Mouse (Mus musculus) cerebellum, adult 18-20 months (tissue): Measurements from ENCODE around the gene Sptlc3.

Experiments
- DNase-seq, 2 experiments: peaks; one replicate each; pipeline ENCODE4 v3.0.0; 2021

The Sptlc3 gene

DNA sequence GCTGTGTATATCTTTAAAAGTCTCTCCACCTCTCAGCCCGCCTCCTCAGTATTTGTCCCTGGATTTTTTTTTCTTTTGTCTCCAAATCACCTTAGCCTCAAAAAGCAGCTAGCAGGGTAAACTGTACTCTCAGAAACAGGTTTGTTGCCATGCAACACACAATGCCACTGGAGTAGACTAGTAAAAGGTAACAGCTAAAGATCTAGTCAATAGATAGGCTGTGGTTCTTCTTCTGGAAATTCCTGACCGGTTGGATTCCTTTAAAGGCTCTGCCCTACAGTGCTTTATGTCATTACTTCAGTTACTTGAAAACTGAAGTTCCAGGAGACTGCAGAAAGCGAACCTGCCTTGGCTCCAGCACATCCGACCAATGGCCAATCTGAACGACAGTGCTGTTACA lies at the start of gene Sptlc3:
Sptlc3 (plus strand) TSS at position 78 of the 400 bp plus-strand sequence.
- no peak for DNase-seq

- DNase-seq, result no peak
Observed at GRCm38 (mm10) chr2:139467726-139468125, 26.0 kb upstream of the Sptlc3 start.

- DNase-seq, result no peak
Observed at GRCm38 (mm10) chr2:139488708-139489107, 5.0 kb upstream of the Sptlc3 start.

DNA sequence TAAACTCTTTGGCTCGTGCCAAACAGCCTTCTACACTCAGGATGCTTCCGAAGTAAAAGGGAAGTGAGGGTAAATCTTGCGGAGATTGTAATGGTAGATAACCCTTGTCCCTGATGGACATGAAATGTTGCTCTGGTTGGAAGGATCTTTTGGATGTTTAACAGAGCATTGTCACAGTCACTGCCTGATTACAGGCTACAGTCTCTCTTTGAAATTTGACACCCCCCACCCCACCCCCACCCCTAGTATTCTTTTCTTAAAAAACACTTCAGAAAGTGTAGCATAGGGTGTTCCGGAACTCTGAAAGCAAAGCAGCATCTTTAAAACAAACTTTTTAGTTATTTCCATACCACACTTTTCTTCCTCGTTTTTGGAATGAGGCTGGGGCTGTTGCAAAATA lies 916 bp downstream of the Sptlc3 start:
- no peak for DNase-seq

GRCm38 (mm10) chr2:139561966-139562505 lies 68.3 kb downstream of the Sptlc3 start:
- no peak for DNase-seq

DNA sequence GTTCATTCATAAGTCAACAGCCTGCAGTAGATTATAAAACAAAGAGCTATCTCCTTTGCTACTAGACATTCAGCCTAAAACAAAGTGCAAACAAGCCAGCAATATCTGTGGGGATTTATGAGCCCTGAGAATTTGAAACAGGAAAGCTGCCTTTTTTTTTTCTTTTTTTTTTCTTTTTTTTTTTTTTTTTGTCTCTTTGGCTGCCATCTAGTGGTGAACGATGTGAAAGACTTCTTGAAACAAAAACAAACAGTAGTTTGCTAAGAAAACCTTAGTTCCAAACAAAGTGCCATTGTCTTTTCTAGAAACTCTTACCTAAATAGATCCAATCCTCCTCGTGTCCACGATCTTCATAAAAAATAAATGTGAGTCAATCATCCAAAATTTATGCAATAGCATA lies 85.6 kb downstream of the Sptlc3 start:
- DNase-seq, result no peak

GRCm38 (mm10) chr2:139582766-139583165 lies 89.1 kb downstream of the Sptlc3 start:
- DNase-seq, result peak; percentile 45 to 50

GRCm38 (mm10) chr2:139587660-139588200 lies 94.0 kb downstream of the Sptlc3 start:
- DNase-seq, result no peak

DNA sequence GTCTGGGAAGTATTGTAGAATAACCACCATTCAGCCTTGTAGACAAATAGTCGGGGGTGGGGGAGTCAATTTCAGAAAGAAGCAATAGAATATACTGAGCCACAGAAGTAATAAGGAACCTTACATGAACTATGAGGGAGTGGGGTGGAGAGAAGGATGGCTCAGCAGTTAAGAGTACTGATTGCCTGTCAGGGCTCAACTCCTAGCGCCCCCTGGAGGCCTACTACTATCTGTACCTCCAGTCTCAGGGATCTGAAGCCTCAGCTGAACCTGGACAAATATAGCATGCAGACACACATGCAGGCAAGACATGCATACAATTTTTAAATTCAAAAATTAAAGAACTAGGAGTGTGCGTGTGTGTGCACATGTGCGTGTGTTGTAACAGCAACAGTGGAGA lies 96.2 kb downstream of the Sptlc3 start:
- peak; percentile 59 to 70 for DNase-seq

GRCm38 (mm10) chr2:139590888-139591698 lies 97.4 kb downstream of the Sptlc3 start:
- DNase-seq, result peak; percentile 18 to 24

GRCm38 (mm10) chr2:139592109-139592508 lies 98.4 kb downstream of the Sptlc3 start:
- DNase-seq, result no peak

GRCm38 (mm10) chr2:139597229-139597628 lies 103.5 kb downstream of the Sptlc3 start:
- DNase-seq, result no peak

GRCm38 (mm10) chr2:139601543-139602194 lies 108.0 kb downstream of the Sptlc3 start:
- DNase-seq, result no peak

DNA sequence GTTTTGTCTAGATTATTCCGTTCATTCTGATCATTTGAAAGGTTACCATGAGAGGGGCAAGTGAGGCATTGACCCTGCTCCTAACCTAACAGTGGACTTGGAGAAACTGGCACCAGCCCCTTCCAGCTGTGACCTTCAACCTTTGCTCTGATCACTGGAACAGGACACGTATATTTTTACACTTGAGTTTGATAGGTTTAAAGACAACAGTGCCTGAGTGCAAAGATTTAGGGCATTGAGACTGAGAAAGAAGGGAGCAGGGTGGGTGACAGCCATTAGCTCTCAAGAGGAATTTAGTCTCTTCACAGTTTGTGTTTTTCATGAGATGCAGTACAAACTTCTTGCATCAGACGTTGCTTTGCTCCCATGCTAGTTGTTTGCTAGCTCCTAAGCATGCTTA lies 114.5 kb downstream of the Sptlc3 start:
- DNase-seq, result no peak

DNA sequence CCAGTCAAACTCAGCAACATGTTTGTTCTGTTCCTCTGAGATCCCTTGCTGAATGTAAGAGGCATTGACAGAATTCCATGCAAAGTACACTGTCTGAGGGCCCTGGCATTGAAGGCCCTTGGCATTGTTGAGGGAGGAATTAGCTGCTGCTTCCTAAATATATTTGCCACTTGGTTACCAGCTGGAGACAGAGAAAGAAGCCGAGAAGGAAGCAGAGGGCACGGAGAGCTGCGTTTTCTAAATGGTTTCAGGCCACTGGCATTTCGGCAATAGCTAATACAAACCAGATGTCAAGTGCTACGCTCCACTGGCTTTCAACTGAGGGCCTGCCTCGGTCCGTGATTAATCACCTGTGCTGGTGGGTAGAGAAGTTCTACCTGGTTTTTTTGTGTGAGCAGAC lies 115.1 kb downstream of the Sptlc3 start:
- no peak for DNase-seq

- DNase-seq, result no peak
Observed at GRCm38 (mm10) chr2:139609231-139609630, 115.5 kb downstream of the Sptlc3 start.

DNA sequence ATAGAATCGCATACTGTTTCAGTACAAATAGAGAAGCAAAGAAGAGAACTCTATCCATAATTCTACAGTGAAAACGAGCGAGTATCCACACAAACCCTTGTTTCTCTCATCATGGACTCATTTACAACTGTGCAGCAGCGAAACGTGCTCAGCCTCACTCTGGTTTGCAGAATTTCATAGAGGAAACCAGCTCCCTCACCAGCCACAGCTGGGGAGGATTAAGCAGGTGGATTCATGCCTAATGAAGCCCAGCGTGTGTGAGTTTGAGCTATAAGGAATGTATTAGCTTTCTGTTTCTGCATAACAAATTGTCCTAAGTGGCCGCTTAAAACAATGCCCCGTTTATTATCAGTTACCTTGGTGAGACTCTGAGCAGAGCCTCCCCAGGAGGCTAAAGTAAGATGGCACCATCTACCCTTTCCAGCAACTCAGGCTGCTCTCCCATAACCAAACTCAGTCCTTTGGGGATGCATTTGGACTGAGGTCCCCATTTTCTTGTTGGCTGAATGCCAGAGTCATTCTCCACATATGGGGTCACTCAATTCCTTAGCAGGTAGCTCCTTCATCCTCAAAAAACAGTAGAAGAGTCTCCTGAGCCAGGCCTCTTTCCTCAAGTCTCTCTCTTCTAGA lies 116.1 kb downstream of the Sptlc3 start:
- DNase-seq, result no peak

DNA sequence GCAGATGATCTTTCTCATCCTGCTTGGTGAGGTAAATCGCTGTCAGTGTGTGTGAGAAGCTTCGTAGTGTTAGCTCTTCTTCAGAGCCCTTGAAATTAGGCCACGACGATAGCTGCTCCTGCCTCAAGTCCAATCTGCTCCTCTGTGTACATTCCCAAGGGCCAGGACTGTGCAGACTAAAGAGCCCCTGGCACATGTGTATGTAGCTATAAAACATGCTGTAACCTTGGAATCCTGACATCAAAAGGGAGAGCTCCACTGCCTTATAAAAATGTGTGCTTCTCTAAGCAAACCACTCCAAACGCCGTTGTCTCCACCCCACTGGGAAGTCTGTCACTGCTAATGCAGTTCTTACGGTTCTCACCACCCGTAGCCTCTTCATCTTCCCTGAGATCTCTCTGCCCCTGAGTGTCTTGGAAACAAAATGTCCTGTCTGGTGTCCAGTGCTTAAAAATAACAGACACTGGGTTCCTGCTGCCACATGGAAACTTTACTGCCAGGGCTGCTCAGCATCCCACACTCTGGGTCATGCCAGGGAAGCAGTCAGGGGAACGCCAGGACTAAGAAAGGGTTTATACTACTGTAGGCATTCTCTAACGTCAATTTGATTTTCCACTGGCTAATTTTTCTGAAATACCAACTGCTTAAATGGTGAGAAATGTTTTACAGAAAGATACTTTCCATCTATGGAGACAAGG lies 118.8 kb downstream of the Sptlc3 start:
- DNase-seq, result no peak

- no peak for DNase-seq
Observed at GRCm38 (mm10) chr2:139626496-139626895, 132.8 kb downstream of the Sptlc3 start.

DNA sequence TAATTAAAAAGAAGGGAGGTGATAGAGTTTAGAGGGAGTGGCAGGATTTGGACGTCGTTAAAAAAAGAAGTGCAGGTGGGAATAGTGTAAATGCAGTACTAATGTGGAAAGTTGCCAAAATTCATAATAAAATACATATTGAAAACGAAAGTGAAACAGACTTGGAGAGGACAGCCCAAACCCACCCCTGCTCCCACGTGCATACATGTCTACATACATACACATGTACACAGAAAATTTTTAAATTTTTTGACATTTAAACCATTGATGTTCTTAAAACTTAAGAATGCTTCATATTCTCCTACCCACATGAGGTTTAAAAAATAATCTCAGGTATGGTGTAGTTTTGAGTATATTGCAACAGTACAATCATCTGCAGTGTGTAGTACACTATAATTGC lies 135.0 kb downstream of the Sptlc3 start:
- DNase-seq, result no peak

DNA sequence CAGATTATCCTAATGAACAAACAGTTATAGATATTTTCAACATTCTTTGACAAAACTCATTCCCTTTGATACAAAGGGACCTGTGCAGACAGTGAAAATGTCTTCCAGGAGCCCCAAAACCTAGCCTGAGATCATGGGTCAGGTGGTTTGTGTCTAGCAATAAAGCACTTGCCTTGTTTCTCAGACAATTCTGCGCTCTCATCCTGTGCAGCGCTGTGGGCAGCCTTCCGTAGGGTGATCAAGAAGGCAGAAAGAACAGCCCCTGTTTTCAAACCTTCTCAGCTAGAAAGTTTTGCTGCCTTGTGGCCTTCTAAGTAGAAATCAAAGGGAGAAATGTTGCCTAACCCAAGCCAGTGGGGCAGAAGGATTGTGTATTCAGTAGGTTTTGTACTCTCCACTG lies 135.9 kb downstream of the Sptlc3 start:
- DNase-seq, result no peak

DNA sequence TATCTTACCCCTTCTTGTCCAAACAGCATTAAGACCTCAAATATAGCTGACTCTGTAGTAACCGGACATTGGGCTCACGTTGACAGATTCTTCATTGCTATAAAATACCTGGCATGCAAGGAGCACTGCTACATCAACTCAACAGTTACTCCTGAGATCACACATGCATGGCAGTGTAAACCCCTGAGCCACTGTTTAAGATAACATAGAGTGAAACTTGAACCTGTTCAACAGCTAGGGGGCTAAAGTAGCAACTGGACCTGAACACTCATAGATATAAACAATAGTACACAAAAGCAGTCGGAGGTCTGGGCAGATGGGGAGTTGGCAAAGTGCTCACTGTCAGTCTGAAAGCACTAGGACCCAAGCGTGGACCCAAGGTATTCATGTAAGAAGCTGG lies 140.8 kb downstream of the Sptlc3 start:
- DNase-seq, result no peak

- no peak for DNase-seq
Observed at GRCm38 (mm10) chr2:139637861-139638260, 144.1 kb downstream of the Sptlc3 start.
